Mouse (Mus musculus): ENCODE data around the gene Sidt2. TPM values are rescaled to one million over a fixed set of nuclear protein-coding genes. Genes with fewer than 3 reads are reported as not detected.

The Sidt2 gene
- polyA plus RNA-seq, 1 experiment from 2014 or later, result 50.0 TPM

- H3K27ac ChIP-seq (ENCODE audit: low read length), result no peak overlapping the region
- H3K9ac ChIP-seq (ENCODE audit: low read depth, low read length), result no peak overlapping the region
- no peak for ATAC-seq
- H3K36me3 ChIP-seq (ENCODE audit: control insufficient read depth, insufficient read depth, low read length), result peaks cover 35% of the 10 kb centered on the region
- no peaks in the 10 kb centered on the region for H3K9me3 ChIP-seq (replicated peaks; ENCODE audit: control insufficient read depth, low read length, poor library complexity, severe bottlenecking)
- no peak overlapping the region for H3K4me3 ChIP-seq (ENCODE audit: low read depth, low read length)
- no peaks in the 10 kb centered on the region for H3K27me3 ChIP-seq (ENCODE audit: control insufficient read depth, insufficient read depth, low read depth, low read length)
- no peak overlapping the region for H3K4me2 ChIP-seq (ENCODE audit: low read length)
- H3K4me1 ChIP-seq (ENCODE audit: control insufficient read depth, insufficient read depth, low read length), result no peaks in the 10 kb centered on the region
- WGBS, result 90% methylated on average over 8 of the region's 8 CpGs
Observed at GRCm38 (mm10) chr9:45942916-45943315, 12.1 kb downstream of the Sidt2 start.

- Histone ChIP-seq H3K4me1 (ENCODE audit: control insufficient read depth, insufficient read depth, low read length) (no peaks in the 10 kb centered on the region), H3K9ac (ENCODE audit: low read depth, low read length) (no peak overlapping the region), H3K4me2 (ENCODE audit: low read length) (no peak overlapping the region), H3K27me3 (ENCODE audit: control insufficient read depth, insufficient read depth, low read depth, low read length) (no peaks in the 10 kb centered on the region), H3K9me3 (replicated peaks; ENCODE audit: control insufficient read depth, low read length, poor library complexity, severe bottlenecking) (no peaks in the 10 kb centered on the region), H3K27ac (ENCODE audit: low read length) (no peak overlapping the region), H3K4me3 (ENCODE audit: low read depth, low read length) (no peak overlapping the region), H3K36me3 (ENCODE audit: control insufficient read depth, insufficient read depth, low read length) (peaks cover 35% of the 10 kb centered on the region)
- 95% methylated on average over 16 of the region's 16 CpGs for WGBS
- ATAC-seq, result no peak
Observed at GRCm38 (mm10) chr9:45942464-45942863, 12.6 kb downstream of the Sidt2 start.

- Histone ChIP-seq H3K27me3 (ENCODE audit: control insufficient read depth, insufficient read depth, low read depth, low read length) (no peaks in the 10 kb centered on the region), H3K9ac (ENCODE audit: low read depth, low read length) (no peak overlapping the region), H3K9me3 (replicated peaks; ENCODE audit: control insufficient read depth, low read length, poor library complexity, severe bottlenecking) (no peaks in the 10 kb centered on the region), H3K4me2 (ENCODE audit: low read length) (no peak overlapping the region), H3K4me1 (ENCODE audit: control insufficient read depth, insufficient read depth, low read length) (no peaks in the 10 kb centered on the region), H3K36me3 (ENCODE audit: control insufficient read depth, insufficient read depth, low read length) (peaks cover 30% of the 10 kb centered on the region), H3K4me3 (ENCODE audit: low read depth, low read length) (no peak overlapping the region), H3K27ac (ENCODE audit: low read length) (no peak overlapping the region)
- ATAC-seq, result no peak
- 56% methylated on average over 18 of the region's 18 CpGs for WGBS
Observed at GRCm38 (mm10) chr9:45941329-45941888, 13.6 kb downstream of the Sidt2 start.

GRCm38 (mm10) chr9:45939794-45940193, 15.3 kb downstream of the Sidt2 start:
- H3K27me3 ChIP-seq (ENCODE audit: control insufficient read depth, insufficient read depth, low read depth, low read length), result no peaks in the 10 kb centered on the region
- no peaks in the 10 kb centered on the region for H3K9me3 ChIP-seq (replicated peaks; ENCODE audit: control insufficient read depth, low read length, poor library complexity, severe bottlenecking)
- H3K27ac ChIP-seq (ENCODE audit: low read length), result no peak overlapping the region
- no peaks in the 10 kb centered on the region for H3K4me1 ChIP-seq (ENCODE audit: control insufficient read depth, insufficient read depth, low read length)
- 90% methylated on average over 6 of the region's 6 CpGs for WGBS
- no peak overlapping the region for H3K9ac ChIP-seq (ENCODE audit: low read depth, low read length)
- no peak overlapping the region for H3K4me2 ChIP-seq (ENCODE audit: low read length)
- no peak for ATAC-seq
- H3K4me3 ChIP-seq (ENCODE audit: low read depth, low read length), result no peak overlapping the region
- H3K36me3 ChIP-seq (ENCODE audit: control insufficient read depth, insufficient read depth, low read length), result peaks cover 25% of the 10 kb centered on the region

- no peak for ATAC-seq
- peaks cover 21% of the 10 kb centered on the region for H3K36me3 ChIP-seq (ENCODE audit: control insufficient read depth, insufficient read depth, low read length)
- H3K4me2 ChIP-seq (ENCODE audit: low read length), result no peak overlapping the region
- H3K9me3 ChIP-seq (replicated peaks; ENCODE audit: control insufficient read depth, low read length, poor library complexity, severe bottlenecking), result no peaks in the 10 kb centered on the region
- no peak overlapping the region for H3K9ac ChIP-seq (ENCODE audit: low read depth, low read length)
- no peak overlapping the region for H3K4me3 ChIP-seq (ENCODE audit: low read depth, low read length)
- H3K4me1 ChIP-seq (ENCODE audit: control insufficient read depth, insufficient read depth, low read length), result no peaks in the 10 kb centered on the region
- no peaks in the 10 kb centered on the region for H3K27me3 ChIP-seq (ENCODE audit: control insufficient read depth, insufficient read depth, low read depth, low read length)
- 89% methylated on average over 15 of the region's 15 CpGs for WGBS
- no peak overlapping the region for H3K27ac ChIP-seq (ENCODE audit: low read length)
Observed at GRCm38 (mm10) chr9:45938952-45939637, 16.0 kb downstream of the Sidt2 start.

GRCm38 (mm10) chr9:45938088-45938487, 17.0 kb downstream of the Sidt2 start:
- WGBS, result 92% methylated on average over 8 of the region's 8 CpGs
- Histone ChIP-seq H3K36me3 (ENCODE audit: control insufficient read depth, insufficient read depth, low read length) (peaks cover 13% of the 10 kb centered on the region), H3K4me3 (ENCODE audit: low read depth, low read length) (no peak overlapping the region), H3K4me1 (ENCODE audit: control insufficient read depth, insufficient read depth, low read length) (no peaks in the 10 kb centered on the region), H3K9ac (ENCODE audit: low read depth, low read length) (no peak overlapping the region), H3K27ac (ENCODE audit: low read length) (no peak overlapping the region), H3K9me3 (replicated peaks; ENCODE audit: control insufficient read depth, low read length, poor library complexity, severe bottlenecking) (no peaks in the 10 kb centered on the region), H3K4me2 (ENCODE audit: low read length) (no peak overlapping the region), H3K27me3 (ENCODE audit: control insufficient read depth, insufficient read depth, low read depth, low read length) (no peaks in the 10 kb centered on the region)
- ATAC-seq, result no peak

GRCm38 (mm10) chr9:45936883-45937282, 18.2 kb downstream of the Sidt2 start:
- Histone ChIP-seq H3K9ac (ENCODE audit: low read depth, low read length) (no peak overlapping the region), H3K27me3 (ENCODE audit: control insufficient read depth, insufficient read depth, low read depth, low read length) (no peaks in the 10 kb centered on the region), H3K9me3 (replicated peaks; ENCODE audit: control insufficient read depth, low read length, poor library complexity, severe bottlenecking) (no peaks in the 10 kb centered on the region), H3K4me2 (ENCODE audit: low read length) (no peak overlapping the region), H3K4me1 (ENCODE audit: control insufficient read depth, insufficient read depth, low read length) (no peaks in the 10 kb centered on the region), H3K27ac (ENCODE audit: low read length) (no peak overlapping the region), H3K36me3 (ENCODE audit: control insufficient read depth, insufficient read depth, low read length) (peaks cover 9% of the 10 kb centered on the region; the same call in 1 of the 2 replicates), H3K4me3 (ENCODE audit: low read depth, low read length) (no peak overlapping the region)
- 23% methylated on average over 3 of the region's 3 CpGs for WGBS
- no peak for ATAC-seq

- no peaks in the 10 kb centered on the region for H3K27me3 ChIP-seq (ENCODE audit: control insufficient read depth, insufficient read depth, low read depth, low read length)
- no peak within 1 kb of the TSS; the same call in 1 of the 2 replicates for H3K9ac ChIP-seq (ENCODE audit: low read depth, low read length)
- no peaks in the 10 kb centered on the region for H3K9me3 ChIP-seq (replicated peaks; ENCODE audit: control insufficient read depth, low read length, poor library complexity, severe bottlenecking)
- H3K4me1 ChIP-seq (ENCODE audit: control insufficient read depth, insufficient read depth, low read length), result no peaks in the 10 kb centered on the region
- no peak for ATAC-seq
- no peak within 1 kb of the TSS for H3K4me3 ChIP-seq (ENCODE audit: low read depth, low read length)
- WGBS, result 9% methylated on average over 21 of the region's 21 CpGs
- no peak within 1 kb of the TSS for H3K27ac ChIP-seq (ENCODE audit: low read length)
- peaks cover 10% of the 10 kb centered on the region for H3K36me3 ChIP-seq (ENCODE audit: control insufficient read depth, insufficient read depth, low read length)
- H3K4me2 ChIP-seq (ENCODE audit: low read length), result peak within 1 kb of the TSS; percentile 33
Observed at GRCm38 (mm10) chr9:45935628-45936210, 19.3 kb downstream of the Sidt2 start, which contains the start of gene Tagln. Gene Tagln, minus strand, starts transcription at chr9:45936058.
